Mouse (Mus musculus) Muller cell, postnatal 12 days (primary cell): ENCODE results near the gene Ppp5c.

Experiments
- DNase-seq: peaks from one replicate; pipeline ENCODE4 v3.0.0-alpha.2; 2015; ENCODE audit errors: inconsistent ontology term

Ppp5c gene

GRCm38 (mm10) chr7:17017036-17017435 lies 10.7 kb downstream of the Ppp5c start:
- DNase-seq, result peak; percentile 95

DNA sequence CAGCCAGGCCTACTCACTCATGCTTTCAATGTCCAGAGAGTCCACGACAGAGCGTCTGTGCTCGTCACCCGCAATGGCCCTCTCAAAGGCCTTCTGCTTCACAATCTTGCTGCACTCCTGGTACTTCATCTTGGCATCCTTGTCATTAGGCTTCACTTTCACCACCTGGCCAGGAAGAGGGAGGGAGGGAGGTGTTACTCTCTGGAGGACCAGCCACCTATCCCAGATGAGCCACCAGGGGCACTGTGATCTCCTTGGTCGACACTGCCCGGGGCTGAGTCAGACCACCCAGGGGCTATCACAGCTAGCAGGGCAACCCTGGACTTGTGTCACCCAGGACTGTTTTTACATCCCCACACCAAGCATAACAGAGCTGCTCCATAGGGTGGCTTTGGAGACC lies 12.3 kb downstream of the Ppp5c start:
- no peak for DNase-seq

GRCm38 (mm10) chr7:17011909-17012590 lies 15.7 kb downstream of the Ppp5c start:
- DNase-seq, result no peak

- DNase-seq, result no peak
These were observed 17.7 kb downstream of the Ppp5c start for GRCm38 (mm10) chr7:17010010-17010347.

DNA sequence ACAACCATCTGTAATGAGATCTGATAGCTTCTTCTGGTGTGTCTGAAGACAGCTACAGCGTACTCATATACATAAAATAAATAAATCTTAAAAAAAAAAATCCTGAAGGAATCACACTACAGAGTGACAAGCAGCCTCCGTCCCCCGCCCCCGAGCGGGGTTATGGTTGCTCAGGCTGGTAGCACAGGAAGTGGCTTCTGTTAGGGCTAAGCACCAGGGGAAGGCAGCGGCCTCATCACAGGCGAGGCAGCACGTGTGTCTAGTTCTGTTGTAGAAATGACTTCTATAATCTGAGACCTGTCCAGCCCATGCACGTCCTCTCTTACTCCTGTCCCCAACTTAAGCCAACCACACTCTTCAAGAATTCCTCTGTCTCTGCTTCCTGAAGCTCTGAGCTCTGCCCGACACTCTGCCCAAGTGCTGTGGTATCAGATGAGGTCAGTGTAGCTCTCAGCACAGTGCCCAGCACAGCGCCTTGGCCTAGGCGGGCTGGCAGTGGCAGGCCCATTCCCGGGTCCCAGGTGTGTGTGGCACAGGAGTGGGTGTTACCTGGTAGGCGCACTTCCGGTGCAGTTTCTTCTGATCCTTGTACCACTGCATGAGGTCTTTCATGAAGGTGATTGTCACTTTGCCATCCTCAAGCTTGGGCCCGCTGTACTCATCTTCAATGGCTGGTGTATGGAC lies 18.3 kb downstream of the Ppp5c start:
- no peak for DNase-seq

GRCm38 (mm10) chr7:17007300-17007699 lies 20.4 kb downstream of the Ppp5c start:
- peak; percentile 33 for DNase-seq

GRCm38 (mm10) chr7:17004716-17005115 lies 23.0 kb downstream of the Ppp5c start:
- no peak for DNase-seq

DNA sequence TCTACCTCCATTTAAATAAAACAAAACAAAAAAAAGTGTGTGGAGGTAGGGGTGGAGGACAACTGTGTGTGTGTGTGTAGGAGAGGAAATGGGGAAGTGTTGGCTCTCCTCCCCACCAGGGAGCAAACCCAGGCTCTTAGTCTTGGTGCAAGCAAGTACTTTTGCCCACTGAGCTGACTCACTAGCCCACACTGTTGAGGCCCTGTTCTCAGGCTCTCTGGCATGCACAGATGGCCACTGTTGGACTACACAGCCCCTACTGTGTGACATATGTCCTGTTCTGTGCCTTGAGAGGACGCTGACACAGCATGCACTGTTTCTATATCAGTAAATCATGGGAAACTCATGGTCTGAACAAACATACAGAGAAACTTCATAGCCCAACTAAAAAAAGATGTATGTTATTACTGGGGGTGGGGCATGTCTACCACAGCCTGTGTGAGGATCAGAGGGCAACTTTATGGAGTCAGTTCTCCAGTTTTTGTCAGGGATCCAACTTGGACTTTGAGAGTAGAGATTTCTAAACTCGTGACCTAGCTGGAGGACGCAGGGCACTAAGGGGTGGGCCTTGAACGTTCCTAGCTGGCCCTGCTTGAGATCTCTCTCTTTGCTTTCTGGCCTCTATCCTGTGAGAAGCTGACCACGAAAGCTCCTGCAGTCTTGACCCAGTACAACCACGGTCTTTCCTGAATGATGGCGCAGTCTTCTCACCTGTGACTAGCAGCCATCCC lies 24.3 kb downstream of the Ppp5c start:
- peak; percentile 27 for DNase-seq

DNA sequence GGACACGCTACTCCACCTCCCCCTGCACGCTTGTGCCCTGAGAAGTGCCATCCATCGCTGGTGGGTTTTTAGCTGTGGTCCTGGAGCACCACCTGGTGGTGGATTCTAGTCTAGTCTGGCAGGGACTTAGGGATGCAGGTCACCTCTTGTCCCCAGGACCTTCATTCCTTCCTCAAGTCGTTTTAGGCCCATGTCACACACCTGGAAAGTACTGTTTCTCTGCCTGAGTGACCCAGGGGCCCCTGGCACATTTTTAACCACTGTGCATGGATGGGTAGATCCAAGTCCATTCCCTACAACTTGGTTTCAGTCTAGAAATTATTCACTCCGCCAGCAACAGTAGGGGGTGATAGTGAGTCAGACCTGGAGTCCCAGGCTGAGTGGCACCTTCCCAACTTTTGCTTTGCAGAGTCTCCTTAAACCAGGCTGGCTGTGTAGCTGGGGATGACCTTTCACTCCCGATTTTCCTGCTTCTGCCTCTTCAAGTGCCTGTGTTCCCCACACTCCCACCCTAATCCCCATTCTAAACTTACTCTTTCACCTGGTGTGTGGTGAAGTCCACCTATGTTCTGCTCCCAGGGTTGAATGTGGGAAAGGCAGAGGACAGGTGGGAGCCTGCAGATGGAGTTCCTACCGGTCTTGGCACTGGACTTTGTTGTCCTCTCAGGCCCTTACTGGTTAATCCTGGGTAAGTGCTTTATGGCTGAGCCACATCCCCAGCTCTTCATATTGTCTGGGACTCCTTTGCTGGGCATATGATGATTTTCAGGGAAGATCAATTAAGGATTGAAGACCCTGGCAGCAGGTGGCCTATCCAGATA lies 25.1 kb downstream of the Ppp5c start:
- DNase-seq, result peak; percentile 85

DNA sequence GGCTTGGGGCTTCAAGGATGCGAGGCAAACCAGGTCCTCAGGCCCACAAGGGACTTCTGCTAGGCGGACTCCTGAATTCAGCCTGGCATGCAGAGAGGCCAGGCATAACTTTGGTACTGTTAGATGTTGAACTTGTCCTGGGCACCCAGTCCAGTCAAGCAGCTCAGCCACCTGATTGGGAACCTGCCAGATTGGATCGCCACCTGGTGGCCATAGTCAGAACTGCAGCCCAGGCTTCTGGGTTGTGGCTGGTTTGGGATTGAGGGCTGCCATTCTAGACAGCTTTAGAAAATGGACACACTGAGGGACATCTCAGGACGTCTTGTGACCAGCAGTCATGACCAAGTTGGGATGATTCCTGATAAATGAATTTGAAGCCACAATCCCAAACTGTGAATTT lies 28.1 kb downstream of the Ppp5c start:
- DNase-seq, result peak; percentile 65

GRCm38 (mm10) chr7:16999233-16999632 lies 28.5 kb downstream of the Ppp5c start:
- no peak for DNase-seq

- DNase-seq, result no peak
These were observed 32.4 kb downstream of the Ppp5c start for GRCm38 (mm10) chr7:16995345-16995744.

- no peak for DNase-seq
These were observed 33.3 kb downstream of the Ppp5c start for GRCm38 (mm10) chr7:16994400-16994799.

DNA sequence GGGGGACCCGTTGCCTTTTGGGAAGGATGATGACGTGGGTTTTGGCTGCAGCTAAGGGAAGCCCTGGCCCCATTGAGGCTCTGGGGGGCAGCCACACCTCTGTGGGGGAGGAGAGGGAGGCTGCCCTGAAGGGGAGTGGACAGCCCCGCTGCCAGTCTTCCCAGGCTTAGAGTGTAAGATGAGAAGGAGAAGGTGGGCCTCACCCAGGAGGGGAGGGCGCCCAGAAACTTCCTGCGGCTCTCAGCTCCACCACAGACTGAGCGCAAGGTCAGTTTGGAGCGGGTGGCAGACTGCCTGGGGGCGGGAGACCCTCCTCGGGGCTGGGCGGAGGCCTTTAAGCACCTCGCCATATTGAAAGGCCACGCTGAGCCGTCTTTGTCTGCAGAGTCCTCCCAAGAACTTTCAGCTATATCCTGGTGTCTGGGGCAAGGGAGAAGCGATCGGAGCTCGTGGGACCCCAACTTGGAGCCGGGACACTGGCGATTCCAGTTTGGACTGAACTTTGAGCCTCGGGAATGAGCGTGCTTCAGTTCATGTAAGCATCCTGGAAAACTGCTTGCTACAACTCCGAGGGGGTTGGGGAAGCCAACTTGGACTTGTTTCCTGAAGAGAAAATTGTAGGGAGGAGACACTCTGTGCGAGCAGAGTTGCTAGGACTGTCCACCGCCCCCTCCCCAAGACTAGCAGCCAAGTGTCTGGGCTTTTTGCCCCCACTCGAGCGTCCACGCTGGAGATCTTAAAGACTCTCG lies 33.9 kb downstream of the Ppp5c start:
- DNase-seq, result peak; percentile 88

DNA sequence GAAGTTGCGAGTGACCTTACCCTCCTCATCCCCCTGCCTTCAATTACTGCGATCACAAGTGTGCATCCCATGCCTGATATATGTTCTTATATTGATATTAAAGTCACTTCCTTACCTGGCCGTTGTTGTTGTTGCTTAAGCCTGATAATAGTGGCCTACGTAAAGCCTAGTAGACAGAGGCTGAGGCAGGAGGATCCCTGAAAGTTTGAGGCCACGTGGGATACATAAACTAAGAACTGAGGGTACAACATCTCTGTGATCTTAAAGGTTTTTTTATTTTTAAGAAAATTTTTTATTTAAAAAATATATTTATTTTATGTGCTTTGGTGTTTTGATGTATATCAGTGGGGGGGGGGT lies 35.3 kb downstream of the Ppp5c start, which contains the start of gene Ccdc8:
Ccdc8 (plus strand) TSS at position 258 of the 357 bp plus-strand sequence.
- no peak for DNase-seq

DNA sequence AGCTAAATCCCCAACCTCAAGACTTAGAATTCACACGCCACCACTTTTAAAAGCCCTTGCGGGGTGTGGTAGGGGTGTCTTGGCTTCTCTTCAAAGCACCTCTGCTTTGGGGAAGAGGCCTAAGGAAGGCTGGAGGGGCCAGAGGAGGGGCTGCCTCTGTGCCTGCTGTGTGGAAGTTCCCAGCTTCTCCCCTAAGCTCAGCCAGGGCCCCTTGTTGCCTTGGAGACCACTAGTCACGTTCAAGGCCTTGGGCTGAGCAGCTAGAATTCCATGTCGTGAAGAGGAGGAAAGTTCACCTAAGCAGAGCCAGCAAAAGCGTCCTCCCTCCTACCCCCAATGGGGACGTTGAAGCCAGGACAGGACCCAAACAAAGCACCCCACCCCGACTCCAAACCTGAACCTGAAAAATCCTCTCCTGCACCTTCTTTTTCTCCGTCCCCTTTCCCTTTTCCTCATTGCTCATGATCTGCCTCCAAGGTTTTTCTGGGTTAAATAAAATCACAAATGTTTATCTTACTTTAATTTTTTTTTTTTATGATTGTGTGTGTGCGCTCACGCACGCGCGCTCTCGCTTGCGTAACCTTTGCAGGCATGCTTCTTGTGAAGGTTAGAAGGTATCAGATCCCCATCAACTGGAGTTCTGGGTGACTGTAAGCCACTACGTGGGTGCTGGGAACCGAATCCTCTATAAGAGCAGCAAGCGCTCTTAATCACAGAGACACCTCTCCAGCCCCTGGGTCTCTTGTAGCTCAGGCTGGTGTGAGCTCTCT lies 35.9 kb downstream of the Ppp5c start:
- DNase-seq, result no peak

DNA sequence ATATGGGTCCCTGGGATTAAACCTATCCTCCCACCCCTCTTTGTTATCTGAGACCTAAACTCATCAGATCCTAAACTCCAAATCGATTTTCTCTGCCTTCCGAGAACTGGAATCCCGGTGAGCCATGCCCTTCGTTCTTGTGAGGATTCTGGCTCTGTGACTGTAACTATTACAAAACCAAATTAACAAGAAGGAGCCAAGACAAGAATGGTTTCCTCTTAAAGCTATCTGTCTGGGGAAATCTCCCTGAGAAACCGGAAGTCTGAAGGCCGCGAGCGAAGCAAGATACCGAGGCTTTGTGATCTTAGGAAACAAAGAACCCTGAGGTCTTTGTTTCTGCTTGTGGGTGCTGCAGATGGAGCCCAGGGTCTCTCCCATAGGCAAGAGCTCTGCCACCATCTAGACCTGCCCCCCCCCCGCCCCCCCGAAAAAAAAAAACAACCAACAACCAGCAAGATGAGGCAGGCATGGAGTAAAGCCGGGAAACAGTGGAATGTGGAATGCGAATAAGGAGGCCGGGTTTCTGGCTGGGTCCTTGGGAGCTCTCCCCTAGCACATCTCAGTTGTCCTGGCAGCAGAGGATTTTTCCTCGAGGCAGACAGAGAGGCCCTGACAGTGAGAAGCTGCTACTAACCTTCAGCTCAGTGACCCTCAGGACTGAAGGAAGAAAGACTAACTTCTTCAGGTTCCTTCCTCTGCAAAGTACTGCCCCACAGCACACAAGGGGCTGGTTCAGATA lies 37.5 kb downstream of the Ppp5c start:
- DNase-seq, result peak; percentile 24

DNA sequence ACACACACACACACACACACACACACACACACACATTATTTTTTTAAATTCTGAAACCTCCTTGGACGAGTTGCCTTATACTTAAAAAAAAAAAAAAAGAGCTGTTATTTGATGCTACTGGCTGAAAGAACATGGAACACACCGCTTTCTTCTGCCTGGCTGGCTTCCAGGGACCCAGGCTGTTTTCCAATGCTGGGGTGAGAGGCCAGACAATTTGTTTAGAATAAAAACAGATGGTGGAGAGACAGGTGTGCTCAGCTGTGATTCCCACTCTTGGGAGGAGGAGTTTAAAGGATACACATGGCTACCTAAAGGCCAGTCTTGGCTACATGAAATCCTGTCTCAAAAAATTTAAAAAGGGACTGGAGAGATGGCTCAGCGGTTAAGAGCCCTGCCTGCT lies 39.3 kb downstream of the Ppp5c start:
- no peak for DNase-seq

DNA sequence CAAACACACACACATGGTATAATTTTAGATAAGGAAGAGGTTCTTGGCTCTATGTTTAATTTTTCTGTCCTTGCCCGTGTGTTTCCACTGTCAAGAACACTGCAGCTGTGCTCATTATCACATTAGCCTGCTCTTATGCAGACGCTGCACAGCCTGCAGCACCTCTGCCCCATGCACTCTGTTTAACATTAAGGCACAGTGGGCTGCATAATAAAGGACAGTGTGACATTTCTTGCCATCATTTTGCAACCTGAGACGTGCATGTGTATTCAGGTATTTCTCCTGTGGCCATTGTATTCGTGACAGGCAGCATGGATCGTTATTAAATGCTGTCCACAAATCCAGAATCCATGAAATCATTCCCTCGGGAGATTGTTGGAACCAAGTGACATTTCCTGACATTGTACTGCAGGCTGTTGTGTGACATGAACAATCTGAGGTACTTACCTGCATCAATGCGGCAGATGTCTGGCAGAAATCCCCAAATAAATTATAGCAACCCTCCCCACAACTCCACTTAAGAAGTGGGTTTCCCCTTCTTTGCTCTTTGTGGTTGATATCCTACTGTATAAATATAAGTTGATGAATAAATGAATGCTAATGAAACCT lies 40.1 kb downstream of the Ppp5c start:
- no peak for DNase-seq
